Mouse (Mus musculus): ENCODE data around the gene Pfn3.

Gene Pfn3

DNA sequence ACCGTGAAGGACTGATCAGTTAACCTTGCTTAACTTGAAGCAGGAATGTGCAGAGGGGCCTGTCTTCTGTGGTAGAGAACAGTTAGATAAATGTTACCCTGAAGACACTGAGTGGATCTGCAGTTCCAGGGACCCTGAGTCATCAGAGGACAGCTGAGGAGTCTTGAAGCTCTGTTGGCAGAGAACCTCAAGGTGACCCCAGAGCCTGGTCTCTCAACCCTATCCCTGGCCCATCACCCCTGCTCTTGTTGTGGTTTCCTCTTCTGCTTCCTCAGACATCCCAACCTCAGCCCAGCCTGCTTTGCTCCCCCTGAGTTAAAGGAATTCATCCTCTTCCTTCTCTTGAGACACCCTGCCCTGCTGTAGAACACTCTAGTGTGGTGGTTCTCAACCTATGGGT, 16.9 kb downstream of the Pfn3 start, which contains the start of gene Slc34a1:
Gene Slc34a1 (plus strand): TSS at position 100 of the 400 bp plus-strand sequence.
- no peak for DNase-seq (ENCODE audit: low spot score in 2 of 2)

GRCm38 (mm10) chr13:55392933-55393332, 22.1 kb downstream of the Pfn3 start:
- DNase-seq (ENCODE audit: low spot score in 2 of 2): no peak

DNA sequence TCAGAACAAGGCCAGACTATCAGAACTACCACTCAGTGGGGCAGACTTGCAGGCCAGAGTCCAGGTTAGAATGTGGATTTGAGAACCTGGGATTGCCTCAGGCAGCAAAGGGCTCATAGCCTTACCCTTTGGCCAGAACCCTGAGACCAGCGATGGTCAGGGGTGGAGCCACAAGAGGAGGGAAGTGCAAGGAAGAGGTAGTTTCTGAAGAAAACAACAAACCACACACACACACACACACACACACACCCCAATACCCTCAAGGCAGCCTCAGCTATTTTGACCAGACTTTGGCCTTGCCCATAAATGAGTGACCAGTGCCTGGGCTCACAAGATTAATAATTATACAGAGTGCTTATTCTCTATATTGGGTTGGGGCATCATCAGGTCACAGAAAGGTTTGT, 23.4 kb downstream of the Pfn3 start:
- no peak for DNase-seq (ENCODE audit: low spot score in 2 of 2)

- no peak for DNase-seq (ENCODE audit: low spot score in 2 of 2)
Observed at GRCm38 (mm10) chr13:55390644-55391043, 24.4 kb downstream of the Pfn3 start.

DNA sequence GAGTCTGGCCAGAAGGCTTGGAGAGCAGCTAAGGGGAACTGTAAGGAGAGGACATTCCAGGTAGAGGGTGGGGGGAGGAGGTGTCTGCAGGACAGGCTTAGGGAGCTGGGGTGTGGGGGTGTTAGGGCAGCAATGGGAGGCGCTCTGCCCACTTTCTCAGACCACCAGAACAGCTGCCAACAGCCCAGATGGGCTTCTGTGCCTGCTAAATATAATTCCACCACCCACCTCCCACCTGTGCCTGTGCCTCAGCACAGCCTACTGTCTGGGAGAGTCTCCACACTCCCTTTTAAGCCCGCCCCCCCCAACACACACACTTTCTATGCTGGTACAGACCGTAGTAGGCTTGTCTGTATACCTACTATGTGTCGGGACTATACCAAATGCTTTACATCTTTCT, 33.2 kb downstream of the Pfn3 start:
- peak; percentile 83 to 88 for DNase-seq (ENCODE audit: low spot score in 2 of 2)

- DNase-seq (ENCODE audit: low spot score in 2 of 2): no peak
Observed at GRCm38 (mm10) chr13:55378907-55379580, 36.0 kb downstream of the Pfn3 start.

DNA sequence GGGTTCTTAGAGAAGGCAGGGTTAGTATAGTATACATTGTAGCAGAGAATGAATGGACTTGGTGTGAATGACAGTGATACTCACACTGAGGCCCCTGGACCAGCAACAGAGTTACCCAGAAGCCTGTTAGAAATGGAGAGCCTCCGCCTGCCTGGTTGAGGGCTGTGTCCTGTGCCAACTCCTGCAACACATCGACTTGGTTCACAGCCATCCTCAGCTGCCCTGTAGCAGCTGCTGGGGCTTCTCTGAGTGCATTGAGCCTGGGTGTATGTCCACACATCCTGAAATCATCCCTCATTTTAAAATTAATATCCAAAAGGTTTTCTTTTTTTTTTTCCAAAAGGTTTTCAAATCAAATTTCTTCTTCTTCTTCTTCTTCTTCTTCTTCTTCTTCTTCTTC, 39.2 kb downstream of the Pfn3 start:
- DNase-seq (ENCODE audit: low spot score in 2 of 2): no peak

- no peak for DNase-seq (ENCODE audit: low spot score in 2 of 2)
Observed at GRCm38 (mm10) chr13:55374206-55374924, 40.7 kb downstream of the Pfn3 start.

- DNase-seq (ENCODE audit: low spot score in 2 of 2): no peak
Observed at GRCm38 (mm10) chr13:55371740-55372139, 43.3 kb downstream of the Pfn3 start.

GRCm38 (mm10) chr13:55371007-55371681, 43.9 kb downstream of the Pfn3 start:
- no peak for DNase-seq (ENCODE audit: low spot score in 2 of 2)

- no peak for DNase-seq (ENCODE audit: low spot score in 2 of 2)
Observed at GRCm38 (mm10) chr13:55370234-55370633, 44.8 kb downstream of the Pfn3 start.

GRCm38 (mm10) chr13:55369531-55370114, 45.4 kb downstream of the Pfn3 start, which contains the start of gene Rgs14:
TSS of gene Rgs14 (plus strand) at chr13:55369732.
- DNase-seq (ENCODE audit: low spot score in 2 of 2): peak; percentile 47 to 65

GRCm38 (mm10) chr13:55368401-55368800, 46.6 kb downstream of the Pfn3 start:
- no peak for DNase-seq (ENCODE audit: low spot score in 2 of 2)
